Mouse (Mus musculus): ENCODE measurements around the gene Tstd2. TPM values are rescaled to one million over a fixed set of nuclear protein-coding genes. Genes with fewer than 3 reads are reported as not detected.

The Tstd2 gene
- polyA plus RNA-seq, 1 experiment from 2014 or later, result 10.9 TPM

DNA sequence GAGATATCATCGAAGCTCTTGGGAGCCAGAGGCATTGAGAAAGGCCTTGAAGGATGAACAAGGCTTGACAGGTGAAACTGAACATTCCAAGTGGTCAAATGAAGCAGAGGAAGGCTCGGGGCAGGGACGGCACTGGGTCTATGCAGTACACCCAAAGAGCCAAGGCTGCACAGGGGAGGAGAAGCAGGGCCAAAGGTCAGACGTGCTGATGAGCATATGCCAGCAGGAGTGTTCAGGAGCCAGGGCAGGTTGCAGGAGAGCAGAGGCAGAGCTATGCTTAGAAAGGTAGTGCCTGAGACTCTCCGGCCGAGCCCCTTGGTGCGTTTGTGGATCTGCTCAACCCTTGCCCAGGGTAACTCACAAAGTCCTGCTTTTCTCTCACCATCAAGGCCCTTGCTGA lies 41.9 kb downstream of the Tstd2 start:
- WGBS (ENCODE audit: insufficient replicate concordance), result 87% methylated on average over 7 of the region's 7 CpGs
- H3K36me3 ChIP-seq, result peaks cover 100% of the 10 kb centered on the region
- no peak for ATAC-seq (ENCODE audit: low read depth)

GRCm38 (mm10) chr4:46095826-46096159 lies 42.7 kb downstream of the Tstd2 start:
- H3K4me3 ChIP-seq (replicated peaks), result no peak overlapping the region
- H3K4me2 ChIP-seq, result no peak overlapping the region
- H3K4me1 ChIP-seq (replicated peaks), result peaks cover 5% of the 10 kb centered on the region
- peaks cover 100% of the 10 kb centered on the region for H3K36me3 ChIP-seq
- peaks cover 3% of the 10 kb centered on the region; the same call in 1 of the 2 replicates for H3K27me3 ChIP-seq
- H3K9ac ChIP-seq, result no peak overlapping the region
- ATAC-seq (ENCODE audit: low read depth) (no peak), DNase-seq (no peak)
- no peaks in the 10 kb centered on the region for H3K9me3 ChIP-seq (replicated peaks)
- no peak overlapping the region for H3K27ac ChIP-seq
- 94% methylated on average over 3 of the region's 3 CpGs for WGBS (ENCODE audit: insufficient replicate concordance)

More for the DNA sequence above, 41.9 kb downstream of the Tstd2 start:
- H3K4me3 ChIP-seq (replicated peaks), result no peak overlapping the region
- no peak overlapping the region for H3K4me2 ChIP-seq
- H3K9me3 ChIP-seq (replicated peaks), result no peaks in the 10 kb centered on the region
- peaks cover 12% of the 10 kb centered on the region for H3K4me1 ChIP-seq (replicated peaks)
- DNase-seq, result no peak
- peaks cover 3% of the 10 kb centered on the region; the same call in 1 of the 2 replicates for H3K27me3 ChIP-seq
- no peak overlapping the region for H3K9ac ChIP-seq
- H3K27ac ChIP-seq, result no peak overlapping the region

- 63% methylated on average over 15 of the region's 15 CpGs for WGBS (ENCODE audit: insufficient replicate concordance)
- H3K27me3 ChIP-seq, result no peaks in the 10 kb centered on the region; the same call in 1 of the 2 replicates
- H3K4me3 ChIP-seq (replicated peaks), result no peak overlapping the region
- no peak overlapping the region for H3K4me2 ChIP-seq
- DNase-seq (no peak), ATAC-seq (ENCODE audit: low read depth) (no peak)
- H3K27ac ChIP-seq, result no peak overlapping the region
- H3K36me3 ChIP-seq, result peaks cover 100% of the 10 kb centered on the region
- H3K9ac ChIP-seq, result no peak overlapping the region
- H3K4me1 ChIP-seq (replicated peaks), result no peaks in the 10 kb centered on the region
- no peaks in the 10 kb centered on the region for H3K9me3 ChIP-seq (replicated peaks)
Measured at GRCm38 (mm10) chr4:46094916-46095825, 43.3 kb downstream of the Tstd2 start.

- peaks cover 100% of the 10 kb centered on the region for H3K36me3 ChIP-seq
- H3K4me2 ChIP-seq, result no peak overlapping the region
- H3K9ac ChIP-seq, result no peak overlapping the region
- no peaks in the 10 kb centered on the region for H3K9me3 ChIP-seq (replicated peaks)
- H3K4me3 ChIP-seq (replicated peaks), result no peak overlapping the region
- no peak for DNase-seq
- WGBS (ENCODE audit: insufficient replicate concordance), result 84% methylated on average over 5 of the region's 5 CpGs
- H3K4me1 ChIP-seq (replicated peaks), result no peaks in the 10 kb centered on the region
- ATAC-seq (ENCODE audit: low read depth), result no peak
- no peak overlapping the region for H3K27ac ChIP-seq
- H3K27me3 ChIP-seq, result no peaks in the 10 kb centered on the region
Measured at GRCm38 (mm10) chr4:46092429-46093076, 45.9 kb downstream of the Tstd2 start.

DNA sequence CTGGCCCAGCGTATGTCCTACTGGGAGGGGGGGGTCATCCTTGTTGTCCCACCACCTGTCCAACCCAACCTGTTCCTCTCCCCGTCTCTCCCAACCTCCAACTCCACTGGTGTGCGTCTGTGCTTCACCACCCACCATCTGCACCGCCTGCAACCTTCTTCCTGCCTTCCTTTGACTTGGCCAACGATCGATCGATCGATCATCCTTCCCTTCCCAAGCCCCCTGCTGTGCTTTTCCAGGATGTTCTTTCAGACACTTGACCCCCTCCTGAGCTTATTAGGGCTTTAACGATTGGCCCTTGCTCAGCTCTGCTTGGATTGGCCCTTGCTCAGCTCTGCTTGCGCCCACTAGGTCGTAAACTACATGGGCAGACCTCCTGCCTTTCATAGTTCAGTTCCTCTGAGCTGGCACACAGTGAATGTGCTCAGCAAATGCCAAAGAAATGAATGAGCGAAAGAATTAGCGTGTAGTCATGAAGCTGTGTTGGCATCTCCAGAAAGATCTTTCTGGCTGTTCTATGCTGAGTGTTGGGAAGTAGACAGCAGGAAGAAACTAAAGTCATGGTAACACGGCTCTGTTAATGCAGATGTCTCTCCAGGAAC lies 48.9 kb downstream of the Tstd2 start:
- Histone ChIP-seq H3K27me3 (no peaks in the 10 kb centered on the region), H3K9me3 (replicated peaks) (no peaks in the 10 kb centered on the region), H3K36me3 (peaks cover 100% of the 10 kb centered on the region), H3K9ac (no peak overlapping the region), H3K27ac (no peak overlapping the region), H3K4me3 (replicated peaks) (no peak overlapping the region), H3K4me1 (replicated peaks) (peaks cover 4% of the 10 kb centered on the region; the same call in 1 of the 2 replicates), H3K4me2 (no peak overlapping the region)
- DNase-seq (no peak), ATAC-seq (ENCODE audit: low read depth) (no peak)
- WGBS (ENCODE audit: insufficient replicate concordance), result 90% methylated on average over 14 of the region's 14 CpGs

DNA sequence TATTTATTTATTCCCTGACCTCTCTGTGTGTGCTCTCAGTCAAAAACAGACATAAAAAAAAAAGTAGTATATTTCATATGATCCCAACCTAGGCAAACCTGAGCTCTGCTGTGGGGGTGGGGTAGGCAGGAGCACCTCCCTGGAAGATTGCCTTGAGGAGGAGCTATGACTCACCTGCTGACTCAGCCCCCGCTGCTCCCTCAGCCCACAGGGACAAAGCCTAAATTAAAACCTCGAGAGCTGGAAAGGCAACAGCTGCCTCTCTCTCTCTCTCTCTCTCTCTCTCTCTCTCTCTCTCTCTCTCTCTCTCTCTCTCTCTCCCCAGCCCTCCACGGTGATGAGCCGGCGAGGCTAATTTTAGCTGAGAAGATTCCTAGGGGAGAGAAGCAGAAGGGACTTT lies 50.6 kb downstream of the Tstd2 start:
- Histone ChIP-seq H3K4me3 (replicated peaks) (no peak overlapping the region), H3K27ac (no peak overlapping the region), H3K4me1 (replicated peaks) (peaks cover 4% of the 10 kb centered on the region; the same call in 1 of the 2 replicates), H3K4me2 (no peak overlapping the region), H3K36me3 (peaks cover 100% of the 10 kb centered on the region), H3K9ac (no peak overlapping the region), H3K9me3 (replicated peaks) (no peaks in the 10 kb centered on the region), H3K27me3 (no peaks in the 10 kb centered on the region)
- DNase-seq (no peak), ATAC-seq (ENCODE audit: low read depth) (no peak)
- WGBS (ENCODE audit: insufficient replicate concordance), result 59% methylated on average over 5 of the region's 5 CpGs

DNA sequence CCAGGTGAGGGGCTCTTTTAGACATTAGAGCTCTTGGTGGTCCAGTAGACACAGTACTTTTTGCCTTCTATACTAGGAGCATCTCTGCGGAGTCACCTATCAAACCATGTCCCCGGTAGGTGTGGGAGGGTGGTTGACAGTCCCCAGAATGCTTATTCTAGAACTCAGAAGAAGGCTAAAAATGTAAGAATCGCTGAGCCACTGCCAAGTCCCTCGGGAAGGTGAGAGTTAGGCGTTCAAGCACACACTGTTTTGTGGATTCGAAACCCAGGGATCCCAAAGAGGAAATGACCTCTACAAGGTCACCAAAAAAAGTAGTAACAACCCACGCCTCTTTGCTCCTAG lies 51.1 kb downstream of the Tstd2 start:
- DNase-seq, result no peak
- no peak overlapping the region for H3K27ac ChIP-seq
- 75% methylated on average over 7 of the region's 7 CpGs for WGBS (ENCODE audit: insufficient replicate concordance)
- peaks cover 100% of the 10 kb centered on the region for H3K36me3 ChIP-seq
- ATAC-seq (ENCODE audit: low read depth), result no peak
- H3K4me1 ChIP-seq (replicated peaks), result peaks cover 4% of the 10 kb centered on the region; the same call in 1 of the 2 replicates
- H3K27me3 ChIP-seq, result no peaks in the 10 kb centered on the region
- no peaks in the 10 kb centered on the region for H3K9me3 ChIP-seq (replicated peaks)
- H3K4me3 ChIP-seq (replicated peaks), result no peak overlapping the region
- no peak overlapping the region for H3K9ac ChIP-seq
- no peak overlapping the region for H3K4me2 ChIP-seq

- Histone ChIP-seq H3K4me2 (no peak overlapping the region), H3K4me3 (replicated peaks) (no peak overlapping the region), H3K9ac (no peak overlapping the region), H3K4me1 (replicated peaks) (peaks cover 4% of the 10 kb centered on the region; the same call in 1 of the 2 replicates), H3K27ac (no peak overlapping the region), H3K27me3 (no peaks in the 10 kb centered on the region), H3K36me3 (peaks cover 100% of the 10 kb centered on the region), H3K9me3 (replicated peaks) (no peaks in the 10 kb centered on the region)
- 64% methylated on average over 18 of the region's 18 CpGs for WGBS (ENCODE audit: insufficient replicate concordance)
- DNase-seq (no peak), ATAC-seq (ENCODE audit: low read depth) (no peak)
Measured at GRCm38 (mm10) chr4:46086718-46087426, 51.6 kb downstream of the Tstd2 start.

GRCm38 (mm10) chr4:46085223-46085811 lies 53.2 kb downstream of the Tstd2 start:
- no peak overlapping the region for H3K27ac ChIP-seq
- no peaks in the 10 kb centered on the region for H3K27me3 ChIP-seq
- no peak overlapping the region for H3K4me3 ChIP-seq (replicated peaks)
- H3K9me3 ChIP-seq (replicated peaks), result no peaks in the 10 kb centered on the region
- WGBS (ENCODE audit: insufficient replicate concordance), result 79% methylated on average over 9 of the region's 9 CpGs
- H3K4me1 ChIP-seq (replicated peaks), result peaks cover 4% of the 10 kb centered on the region; the same call in 1 of the 2 replicates
- ATAC-seq (ENCODE audit: low read depth) (no peak), DNase-seq (no peak)
- no peak overlapping the region for H3K9ac ChIP-seq
- H3K4me2 ChIP-seq, result no peak overlapping the region
- peaks cover 97% of the 10 kb centered on the region for H3K36me3 ChIP-seq

DNA sequence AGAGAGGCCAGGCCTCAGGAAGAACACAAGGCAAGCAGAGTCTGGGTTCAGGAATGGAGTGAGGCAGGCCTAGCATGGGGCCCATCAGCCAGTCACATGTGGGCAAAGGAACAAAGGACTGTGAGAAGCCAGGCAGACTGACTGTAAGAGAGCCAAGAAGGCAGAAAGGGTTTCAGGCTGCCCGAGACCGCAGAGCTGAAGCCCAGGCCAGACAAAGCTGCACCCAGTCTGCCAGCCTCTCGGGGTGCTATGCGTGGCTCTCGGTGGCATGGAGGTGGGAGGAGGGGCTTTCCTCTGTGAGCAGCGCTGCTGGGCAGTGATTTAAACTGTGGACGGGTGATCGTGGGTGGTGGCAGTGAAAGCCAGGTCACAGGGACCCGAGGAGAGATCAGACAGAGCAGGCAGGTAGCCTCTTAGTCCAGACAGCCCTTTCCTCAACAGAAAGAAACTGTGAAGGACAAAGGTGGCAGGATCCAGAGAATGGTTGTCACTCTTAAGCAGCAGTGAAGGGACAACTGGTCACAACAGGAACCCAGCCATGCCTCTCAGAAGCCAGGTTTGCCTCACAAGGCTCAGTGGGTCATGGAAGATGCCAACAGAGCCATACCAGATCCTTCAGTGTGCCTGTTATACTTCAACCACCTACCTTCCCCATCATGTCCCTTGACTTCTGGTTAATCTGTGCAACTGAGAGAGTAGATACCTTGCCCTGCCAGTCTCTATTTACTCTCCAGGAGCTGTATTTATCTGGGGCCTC lies 53.9 kb downstream of the Tstd2 start:
- Histone ChIP-seq H3K4me1 (replicated peaks) (peaks cover 4% of the 10 kb centered on the region; the same call in 1 of the 2 replicates), H3K4me3 (replicated peaks) (no peak overlapping the region), H3K9me3 (replicated peaks) (no peaks in the 10 kb centered on the region), H3K9ac (no peak overlapping the region), H3K27ac (no peak overlapping the region), H3K36me3 (peaks cover 97% of the 10 kb centered on the region), H3K27me3 (no peaks in the 10 kb centered on the region), H3K4me2 (no peak overlapping the region)
- no peak for ATAC-seq (ENCODE audit: low read depth)
- 77% methylated on average over 9 of the region's 9 CpGs for WGBS (ENCODE audit: insufficient replicate concordance)
- no peak for DNase-seq

Measured in liver, embryonic 13.5 days (tissue).